Mouse (Mus musculus) right cerebral cortex, adult 2 months (tissue): ENCODE results near the gene Aspa.

Experiments used
- DNase-seq, 2 experiments: peaks; one replicate each; pipeline ENCODE4 v3.0.0; 2021 to 2022; ENCODE audit warnings: low spot score in 2 of 2

The Aspa gene

GRCm38 (mm10) chr11:73257362-73257945, 71.9 kb downstream of the Aspa start:
- no peak for DNase-seq
